Mouse (Mus musculus): ENCODE results near the gene Sh3kbp1. TPM values are rescaled to one million over a fixed set of nuclear protein-coding genes. Genes with fewer than 3 reads are reported as not detected.

Gene Sh3kbp1
- polyA plus RNA-seq, 1 experiment from 2014 or later, result 21.0 TPM

DNA sequence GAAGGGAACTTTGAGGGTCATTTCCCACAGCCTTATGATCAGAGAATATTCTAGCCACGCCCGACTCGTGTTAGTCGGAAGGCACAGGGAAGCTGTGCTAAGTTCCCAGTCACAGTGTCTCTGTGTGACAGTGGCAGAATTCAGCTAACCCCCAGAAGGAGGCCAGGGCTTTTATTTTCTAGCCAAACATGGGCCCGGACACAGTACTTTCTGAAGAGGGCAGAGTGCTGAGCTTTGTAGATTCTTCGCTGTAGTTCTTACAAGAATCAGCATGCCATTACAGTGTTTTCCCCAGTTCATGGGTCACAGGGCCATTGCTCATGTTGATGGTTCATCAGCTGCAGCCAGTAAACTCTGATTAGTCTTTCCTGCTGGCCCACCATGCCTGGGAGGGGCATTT, 23.7 kb downstream of the Sh3kbp1 start:
- no peak for ATAC-seq (ENCODE audit: insufficient number of reproducible peaks, low FRiP score, low TSS enrichment, low read depth)
- no peaks in the 10 kb centered on the region for H3K36me3 ChIP-seq (ENCODE audit: control insufficient read depth, insufficient read depth, low read length)
- H3K27ac ChIP-seq (replicated peaks; ENCODE audit: low read depth, low read length), result no peak overlapping the region
- no peak overlapping the region for H3K4me2 ChIP-seq (ENCODE audit: low read depth, severe bottlenecking)
- no peak overlapping the region for H3K9ac ChIP-seq (ENCODE audit: low read length)
- H3K4me3 ChIP-seq (ENCODE audit: low read depth, low read length), result no peak overlapping the region
- no peak for DNase-seq (ENCODE audit: low spot score)
- H3K27me3 ChIP-seq (ENCODE audit: control insufficient read depth, insufficient read depth, low read length), result 0 out of 2 replicates have a peak, but pooled peaks cover 3% of the 10 kb centered on the region
- no peaks in the 10 kb centered on the region for H3K9me3 ChIP-seq (ENCODE audit: control insufficient read depth, low read length)
- 87% methylated on average over 6 of the region's 6 CpGs for WGBS
- no peaks in the 10 kb centered on the region for H3K4me1 ChIP-seq (ENCODE audit: control insufficient read depth, insufficient read depth, low read length)

DNA sequence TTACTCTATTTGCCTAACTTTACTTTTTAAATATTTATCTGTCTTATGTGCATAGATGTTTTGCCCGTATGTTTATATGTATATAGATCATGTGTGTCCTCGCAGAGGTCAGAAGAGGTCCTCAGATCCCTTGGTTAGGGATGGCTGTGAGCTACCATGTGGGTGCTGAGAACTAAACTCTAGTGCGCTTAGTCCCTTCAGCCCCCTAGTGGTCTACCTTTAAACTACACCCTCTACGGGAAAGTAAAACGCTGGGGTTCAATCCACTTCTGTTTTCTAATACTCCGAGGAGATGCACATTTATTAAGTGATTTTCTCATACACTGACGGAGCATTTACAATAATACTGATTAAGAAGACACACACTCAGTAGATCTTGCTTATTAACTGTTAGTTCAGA, 44.3 kb downstream of the Sh3kbp1 start:
- H3K27me3 ChIP-seq (ENCODE audit: control insufficient read depth, insufficient read depth, low read length), result no peaks in the 10 kb centered on the region; the same call in 1 of the 2 replicates

DNA sequence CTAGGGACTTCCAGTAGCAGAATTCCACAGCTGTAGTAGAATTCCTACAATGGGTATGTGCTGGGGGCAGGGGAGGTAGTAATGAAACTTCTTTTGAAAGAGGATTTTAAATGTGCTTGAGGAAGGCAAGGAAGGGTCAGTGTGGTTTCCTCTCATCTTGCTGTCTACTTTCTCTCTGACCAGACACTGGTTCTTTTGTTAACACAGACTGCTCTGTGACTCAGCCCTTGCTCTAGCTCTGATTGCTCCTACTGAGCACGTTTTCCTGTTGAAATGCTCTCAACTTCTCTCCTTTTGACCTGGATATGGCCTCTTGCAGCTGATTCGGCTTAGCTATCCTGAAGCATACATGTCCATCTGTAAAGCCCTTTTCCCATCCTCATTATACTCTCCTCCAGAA, 45.4 kb downstream of the Sh3kbp1 start:
- Histone ChIP-seq H3K4me3 (ENCODE audit: low read depth, low read length) (no peak overlapping the region), H3K4me2 (ENCODE audit: low read depth, severe bottlenecking) (no peak overlapping the region), H3K27me3 (ENCODE audit: control insufficient read depth, insufficient read depth, low read length) (no peaks in the 10 kb centered on the region; the same call in 1 of the 2 replicates), H3K9ac (ENCODE audit: low read length) (no peak overlapping the region), H3K9me3 (ENCODE audit: control insufficient read depth, low read length) (no peaks in the 10 kb centered on the region), H3K4me1 (ENCODE audit: control insufficient read depth, insufficient read depth, low read length) (no peaks in the 10 kb centered on the region), H3K36me3 (ENCODE audit: control insufficient read depth, insufficient read depth, low read length) (no peaks in the 10 kb centered on the region), H3K27ac (replicated peaks; ENCODE audit: low read depth, low read length) (no peak overlapping the region)
- DNase-seq (ENCODE audit: low spot score), result no peak
- ATAC-seq (ENCODE audit: insufficient number of reproducible peaks, low FRiP score, low TSS enrichment, low read depth), result no peak
- WGBS, result 69% methylated on average over 2 of the region's 2 CpGs

More for the DNA sequence above, 44.3 kb downstream of the Sh3kbp1 start:
- Histone ChIP-seq H3K27ac (replicated peaks; ENCODE audit: low read depth, low read length) (no peak overlapping the region), H3K36me3 (ENCODE audit: control insufficient read depth, insufficient read depth, low read length) (no peaks in the 10 kb centered on the region), H3K4me3 (ENCODE audit: low read depth, low read length) (no peak overlapping the region), H3K4me2 (ENCODE audit: low read depth, severe bottlenecking) (no peak overlapping the region), H3K9ac (ENCODE audit: low read length) (no peak overlapping the region), H3K4me1 (ENCODE audit: control insufficient read depth, insufficient read depth, low read length) (no peaks in the 10 kb centered on the region), H3K9me3 (ENCODE audit: control insufficient read depth, low read length) (no peaks in the 10 kb centered on the region)
- WGBS, result 89% methylated on average over 7 of the region's 7 CpGs
- DNase-seq (ENCODE audit: low spot score) (no peak), ATAC-seq (ENCODE audit: insufficient number of reproducible peaks, low FRiP score, low TSS enrichment, low read depth) (no peak)

DNA sequence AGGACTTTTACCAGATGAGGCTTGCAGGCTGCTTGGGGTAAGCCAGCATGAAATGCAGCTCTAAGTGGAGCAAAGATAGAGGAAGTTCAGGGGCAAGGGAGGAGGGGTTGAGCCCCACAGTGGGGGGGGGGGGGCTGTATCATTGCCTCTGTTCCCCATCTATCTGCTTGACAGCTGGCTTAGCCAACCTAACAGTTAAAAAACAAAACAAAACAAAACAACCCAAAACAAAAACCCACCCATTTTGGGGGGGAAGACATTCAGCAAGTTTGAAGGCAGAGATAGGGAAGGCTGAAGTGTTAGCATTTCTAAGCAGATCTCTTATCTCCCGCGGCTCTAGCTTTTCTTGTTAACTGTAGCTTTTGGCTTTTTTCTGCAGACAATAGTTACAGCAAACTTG, 49.2 kb downstream of the Sh3kbp1 start:
- Histone ChIP-seq H3K9ac (ENCODE audit: low read length) (no peak overlapping the region), H3K27ac (replicated peaks; ENCODE audit: low read depth, low read length) (no peak overlapping the region), H3K4me3 (ENCODE audit: low read depth, low read length) (no peak overlapping the region), H3K9me3 (ENCODE audit: control insufficient read depth, low read length) (no peaks in the 10 kb centered on the region), H3K4me2 (ENCODE audit: low read depth, severe bottlenecking) (no peak overlapping the region), H3K4me1 (ENCODE audit: control insufficient read depth, insufficient read depth, low read length) (no peaks in the 10 kb centered on the region; the same call in 1 of the 2 replicates), H3K27me3 (ENCODE audit: control insufficient read depth, insufficient read depth, low read length) (no peaks in the 10 kb centered on the region; the same call in 1 of the 2 replicates), H3K36me3 (ENCODE audit: control insufficient read depth, insufficient read depth, low read length) (no peaks in the 10 kb centered on the region)
- 38% methylated on average over 2 of the region's 2 CpGs for WGBS
- ATAC-seq (ENCODE audit: insufficient number of reproducible peaks, low FRiP score, low TSS enrichment, low read depth) (no peak), DNase-seq (ENCODE audit: low spot score) (no peak)

DNA sequence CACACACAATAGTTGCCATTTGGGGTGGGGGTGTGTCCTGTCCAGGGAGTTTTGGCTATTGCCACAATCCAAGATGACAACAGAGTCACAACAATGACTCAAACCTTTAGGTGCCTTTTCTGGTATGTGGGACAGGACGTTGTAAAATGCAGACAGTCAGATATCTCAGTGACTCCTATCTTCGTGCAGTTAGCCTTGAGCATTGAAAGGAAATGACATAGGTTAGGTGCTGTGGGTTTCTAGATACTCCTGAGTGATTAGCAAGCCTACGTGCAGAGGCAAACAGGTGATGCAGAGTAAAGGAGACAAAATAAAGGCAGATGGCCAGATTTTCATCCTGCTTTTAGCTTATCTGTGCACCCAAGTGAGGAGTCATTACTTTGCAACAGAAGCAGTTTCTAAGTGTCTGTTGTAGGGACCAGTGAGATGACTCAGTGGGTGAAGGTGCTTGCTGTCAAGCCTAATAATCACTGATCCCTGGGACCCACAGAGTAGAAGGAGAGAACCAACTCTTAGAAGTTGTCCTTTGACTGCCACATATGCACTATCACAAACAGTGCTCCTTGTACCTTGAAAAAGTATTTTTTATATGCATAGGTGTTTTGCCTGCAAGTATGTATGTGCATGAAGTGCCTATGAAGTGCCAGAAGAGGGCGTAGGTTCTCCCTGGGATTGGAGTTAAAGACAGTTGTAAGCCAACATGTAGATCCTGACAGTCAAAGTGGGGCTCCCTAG, 50.7 kb downstream of the Sh3kbp1 start:
- no peak overlapping the region for H3K4me2 ChIP-seq (ENCODE audit: low read depth, severe bottlenecking)
- DNase-seq (ENCODE audit: low spot score), result no peak
- ATAC-seq (ENCODE audit: insufficient number of reproducible peaks, low FRiP score, low TSS enrichment, low read depth), result no peak
- no peak overlapping the region for H3K4me3 ChIP-seq (ENCODE audit: low read depth, low read length)
- no peaks in the 10 kb centered on the region for H3K9me3 ChIP-seq (ENCODE audit: control insufficient read depth, low read length)
- H3K36me3 ChIP-seq (ENCODE audit: control insufficient read depth, insufficient read depth, low read length), result no peaks in the 10 kb centered on the region
- H3K27ac ChIP-seq (replicated peaks; ENCODE audit: low read depth, low read length), result no peak overlapping the region
- WGBS, result 75% methylated on average over 4 of the region's 4 CpGs
- no peak overlapping the region for H3K9ac ChIP-seq (ENCODE audit: low read length)
- H3K4me1 ChIP-seq (ENCODE audit: control insufficient read depth, insufficient read depth, low read length), result no peaks in the 10 kb centered on the region; the same call in 1 of the 2 replicates
- H3K27me3 ChIP-seq (ENCODE audit: control insufficient read depth, insufficient read depth, low read length), result no peaks in the 10 kb centered on the region; the same call in 1 of the 2 replicates

DNA sequence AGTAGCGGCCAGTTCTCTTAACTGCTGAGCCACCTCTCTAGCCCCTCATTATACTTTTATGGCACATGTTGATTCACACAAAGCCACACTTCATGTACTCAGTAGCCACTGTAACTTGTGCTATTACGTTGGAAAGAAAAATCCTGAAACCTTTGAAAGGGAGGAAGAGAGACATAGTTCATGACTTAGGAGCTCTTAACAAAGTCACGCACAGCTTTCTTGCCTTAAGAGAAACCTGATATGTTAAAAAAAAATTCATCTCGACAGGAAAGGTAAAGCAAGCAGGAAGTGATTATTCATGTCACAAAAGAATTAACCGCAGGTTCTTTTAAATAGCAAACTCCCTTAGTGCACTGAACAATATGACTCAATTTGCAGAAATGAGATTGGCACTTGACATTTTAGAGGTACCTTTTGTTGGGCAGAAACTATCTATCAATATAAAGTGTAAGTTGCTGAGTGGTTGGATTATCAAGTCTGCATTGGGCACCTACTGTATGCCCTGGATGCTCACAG, 51.3 kb downstream of the Sh3kbp1 start:
- Histone ChIP-seq H3K9ac (ENCODE audit: low read length) (no peak overlapping the region), H3K4me3 (ENCODE audit: low read depth, low read length) (no peak overlapping the region), H3K27me3 (ENCODE audit: control insufficient read depth, insufficient read depth, low read length) (no peaks in the 10 kb centered on the region; the same call in 1 of the 2 replicates), H3K4me2 (ENCODE audit: low read depth, severe bottlenecking) (no peak overlapping the region), H3K36me3 (ENCODE audit: control insufficient read depth, insufficient read depth, low read length) (no peaks in the 10 kb centered on the region), H3K9me3 (ENCODE audit: control insufficient read depth, low read length) (no peaks in the 10 kb centered on the region), H3K27ac (replicated peaks; ENCODE audit: low read depth, low read length) (no peak overlapping the region), H3K4me1 (ENCODE audit: control insufficient read depth, insufficient read depth, low read length) (no peaks in the 10 kb centered on the region; the same call in 1 of the 2 replicates)
- no peak for ATAC-seq (ENCODE audit: insufficient number of reproducible peaks, low FRiP score, low TSS enrichment, low read depth)
- WGBS, result 69% methylated on average over 5 of the region's 5 CpGs
- no peak for DNase-seq (ENCODE audit: low spot score)

DNA sequence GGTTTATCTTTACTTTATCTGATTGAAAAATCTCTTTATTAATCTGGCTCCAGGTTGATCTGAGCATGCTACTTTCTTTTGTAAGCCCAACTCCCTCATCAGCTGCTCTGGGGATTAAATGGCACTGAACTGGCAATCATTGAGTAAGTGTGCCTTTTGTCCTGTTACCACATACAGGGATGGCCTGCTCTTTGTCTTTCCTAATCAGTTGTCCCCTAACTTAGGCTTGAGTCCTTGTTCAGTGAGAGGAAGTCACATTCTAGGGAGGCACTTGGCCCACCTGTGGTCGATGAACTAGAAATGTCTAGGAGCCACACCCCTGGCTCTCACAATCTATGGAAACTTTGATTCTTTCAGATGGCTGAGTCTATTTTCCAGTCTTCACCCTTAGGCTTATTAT, 58.4 kb downstream of the Sh3kbp1 start:
- 0 out of 2 replicates have a peak, but pooled peaks cover 4% of the 10 kb centered on the region for H3K27me3 ChIP-seq (ENCODE audit: control insufficient read depth, insufficient read depth, low read length)
- H3K27ac ChIP-seq (replicated peaks; ENCODE audit: low read depth, low read length), result no peak overlapping the region
- ATAC-seq (ENCODE audit: insufficient number of reproducible peaks, low FRiP score, low TSS enrichment, low read depth), result no peak

DNA sequence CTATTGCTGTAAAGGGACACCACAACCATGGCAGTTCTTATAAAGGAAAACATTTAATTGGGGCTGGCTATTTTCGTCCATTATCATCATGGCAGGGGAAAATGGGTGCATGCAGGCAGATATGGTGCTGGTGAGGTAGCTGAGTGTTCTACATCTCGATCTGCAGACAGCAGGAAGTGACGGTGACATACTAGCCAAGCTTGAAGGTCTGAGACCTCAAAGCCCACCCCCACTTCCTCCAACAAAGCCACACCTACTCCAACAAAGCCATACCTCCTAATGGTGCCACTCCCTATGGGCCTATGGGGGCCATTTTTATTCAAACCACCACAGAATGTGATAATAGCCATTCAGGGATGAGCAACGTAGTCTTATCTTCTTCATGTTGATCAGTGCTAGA, 59.8 kb downstream of the Sh3kbp1 start:
- no peak for ATAC-seq (ENCODE audit: insufficient number of reproducible peaks, low FRiP score, low TSS enrichment, low read depth)
- Histone ChIP-seq H3K4me3 (ENCODE audit: low read depth, low read length) (no peak overlapping the region), H3K36me3 (ENCODE audit: control insufficient read depth, insufficient read depth, low read length) (no peaks in the 10 kb centered on the region), H3K9ac (ENCODE audit: low read length) (no peak overlapping the region), H3K4me2 (ENCODE audit: low read depth, severe bottlenecking) (no peak overlapping the region), H3K4me1 (ENCODE audit: control insufficient read depth, insufficient read depth, low read length) (no peaks in the 10 kb centered on the region), H3K27ac (replicated peaks; ENCODE audit: low read depth, low read length) (no peak overlapping the region), H3K9me3 (ENCODE audit: control insufficient read depth, low read length) (no peaks in the 10 kb centered on the region), H3K27me3 (ENCODE audit: control insufficient read depth, insufficient read depth, low read length) (0 out of 2 replicates have a peak, but pooled peaks cover 4% of the 10 kb centered on the region)
- no peak for DNase-seq (ENCODE audit: low spot score)
- 81% methylated on average over 4 of the region's 4 CpGs for WGBS

More for the DNA sequence above, 58.4 kb downstream of the Sh3kbp1 start:
- no peaks in the 10 kb centered on the region for H3K4me1 ChIP-seq (ENCODE audit: control insufficient read depth, insufficient read depth, low read length)
- no peak overlapping the region for H3K4me2 ChIP-seq (ENCODE audit: low read depth, severe bottlenecking)
- no peaks in the 10 kb centered on the region for H3K9me3 ChIP-seq (ENCODE audit: control insufficient read depth, low read length)
- H3K9ac ChIP-seq (ENCODE audit: low read length), result no peak overlapping the region
- WGBS, result 81% methylated on average over 1 of the region's 1 CpGs
- no peak overlapping the region for H3K4me3 ChIP-seq (ENCODE audit: low read depth, low read length)
- DNase-seq (ENCODE audit: low spot score), result no peak
- H3K36me3 ChIP-seq (ENCODE audit: control insufficient read depth, insufficient read depth, low read length), result no peaks in the 10 kb centered on the region
